Mouse (Mus musculus): Measurements from ENCODE around the gene Angptl4.

DNA sequence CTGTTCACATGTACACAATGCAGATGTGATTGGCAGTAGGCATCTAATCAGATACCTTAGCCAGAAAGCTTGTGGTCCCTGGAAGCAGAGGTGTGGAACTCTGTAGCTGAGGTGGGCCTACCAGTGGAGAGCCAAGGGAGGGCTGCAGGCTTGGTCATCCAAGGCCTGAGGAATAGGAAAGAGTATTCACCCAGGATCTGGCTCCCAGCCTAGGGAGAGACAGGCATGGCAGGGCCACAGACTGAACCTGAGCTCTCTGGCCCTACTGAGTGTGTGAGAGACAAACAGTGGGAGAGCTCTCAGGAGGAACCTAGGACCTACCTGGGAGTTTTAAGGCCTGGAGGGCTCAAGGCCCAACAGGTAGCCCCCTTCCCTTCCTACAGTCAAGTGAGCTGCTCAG lies 30.4 kb downstream of the Angptl4 start:
- TF ChIP-seq CTCF (conservative IDR thresholded peaks at IDR 0.05; ENCODE audit: low read length) (no peak), POU5F1 (IDR thresholded peaks at IDR 0.05; ENCODE audit: borderline replicate concordance, low read length) (no peak)

Data from E14TG2a.4 (cell line).